Mouse (Mus musculus): ENCODE measurements at regions not wholly inside any gene's neighbourhood (a gene's known extent, or its start where the extent isn't known, plus 50 kb on each side); places are given as distances from the start of the nearest gene placed in this dataset.

- in situ Hi-C loops (cut with MboI; ENCODE audit: low sequenced_read_pairs in 2 of 2, unreplicated experiment in 2 of 2) = no loop called here
- TF ChIP-seq ZNF384 (IDR thresholded peaks at IDR 0.05; ENCODE audit: low read depth, low read length) (no peak), MAFK (IDR thresholded peaks at IDR 0.05; ENCODE audit: insufficient read depth, low read depth, low read length) (no peak), ZC3H11A (IDR thresholded peaks at IDR 0.05; ENCODE audit: borderline replicate concordance, low read depth, low read length) (no peak), HCFC1 (IDR thresholded peaks at IDR 0.05; ENCODE audit: borderline replicate concordance, insufficient read depth, low read length) (no peak), CHD2 (IDR thresholded peaks at IDR 0.05; ENCODE audit: low read depth, low read length) (no peak)
Observed at GRCm38 (mm10) chr7:129742657-129743056, 151.0 kb downstream of the Wdr11 start.

DNA sequence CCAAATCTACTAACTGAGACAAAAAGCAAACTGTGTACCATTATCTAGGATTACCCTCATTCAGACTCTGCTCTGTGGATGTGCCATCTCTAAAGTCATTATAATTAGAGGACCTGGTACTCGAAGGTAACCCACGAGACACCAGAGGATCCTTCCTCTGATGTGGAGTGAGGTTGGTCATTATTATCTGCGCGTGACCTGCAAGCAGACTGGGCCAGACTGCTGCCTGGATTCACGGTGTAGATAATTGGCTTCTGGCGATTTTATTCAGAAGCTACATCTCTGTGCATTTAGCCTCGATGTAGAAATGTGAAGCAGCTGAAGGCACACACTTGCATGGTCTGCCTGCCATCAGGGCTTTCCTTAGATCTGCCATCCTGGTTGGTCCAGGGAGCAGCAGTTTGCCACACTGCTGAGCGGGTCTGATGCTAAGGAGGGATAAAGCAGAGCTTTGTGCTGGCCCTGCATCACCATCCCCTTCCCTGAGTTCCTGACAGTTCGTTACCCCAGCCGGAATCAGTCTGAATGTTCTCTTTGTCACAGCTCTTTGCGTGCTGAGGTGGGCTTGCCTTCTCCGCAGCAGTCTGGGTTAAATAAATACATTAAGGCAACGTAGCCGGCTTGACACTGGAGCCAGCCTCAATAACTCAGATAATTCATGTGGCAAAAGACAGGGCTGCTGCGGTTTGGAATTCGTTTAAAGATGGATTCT lies 152.4 kb downstream of the Wdr11 start:
- Histone ChIP-seq H3K36me3 (ENCODE audit: control insufficient read depth, insufficient read depth, low read length, poor library complexity, severe bottlenecking) (no peaks in the 10 kb centered on the region), H3K9ac (ENCODE audit: insufficient read depth, low read depth, low read length, poor library complexity, severe bottlenecking) (no peak overlapping the region), H3K9me3 (ENCODE audit: control insufficient read depth, insufficient read depth, low read depth, low read length) (no peaks in the 10 kb centered on the region), H3K27ac (ENCODE audit: insufficient read depth, low read depth, low read length, poor library complexity, severe bottlenecking) (peak overlapping the region; percentile 38; the same call in 1 of the 2 replicates), H3K4me3 (ENCODE audit: insufficient read depth in 1 of 2, low read depth in 1 of 2, low read length in 2 of 2, poor library complexity in 1 of 2, severe bottlenecking in 1 of 2) (no peak overlapping the region), H3K4me1 (ENCODE audit: control insufficient read depth in 2 of 2, insufficient read depth in 2 of 2, low read length in 2 of 2, poor library complexity in 1 of 2) (no peaks in the 10 kb centered on the region)
- DNase-seq (ENCODE audit: low read depth, low spot score) = no peak
- in situ Hi-C loops (cut with MboI; ENCODE audit: low sequenced_read_pairs in 2 of 2, unreplicated experiment in 2 of 2) = no loop called here
- TF ChIP-seq ZNF384 (IDR thresholded peaks at IDR 0.05; ENCODE audit: low read depth, low read length) (no peak), MAFK (IDR thresholded peaks at IDR 0.05; ENCODE audit: insufficient read depth, low read depth, low read length) (no peak), HCFC1 (IDR thresholded peaks at IDR 0.05; ENCODE audit: borderline replicate concordance, insufficient read depth, low read length) (no peak)

More at GRCm38 (mm10) chr7:129742657-129743056, 151.0 kb downstream of the Wdr11 start:
- no peaks in the 10 kb centered on the region for H3K4me1 ChIP-seq (ENCODE audit: control insufficient read depth in 2 of 2, insufficient read depth in 2 of 2, low read length in 2 of 2, poor library complexity in 1 of 2)
- no peak overlapping the region for H3K9ac ChIP-seq (ENCODE audit: insufficient read depth, low read depth, low read length, poor library complexity, severe bottlenecking)
- H3K4me3 ChIP-seq (ENCODE audit: insufficient read depth in 1 of 2, low read depth in 1 of 2, low read length in 2 of 2, poor library complexity in 1 of 2, severe bottlenecking in 1 of 2) = no peak overlapping the region
- DNase-seq (ENCODE audit: low read depth, low spot score) = no peak
- no peaks in the 10 kb centered on the region for H3K9me3 ChIP-seq (ENCODE audit: control insufficient read depth, insufficient read depth, low read depth, low read length)
- no peak overlapping the region for H3K27ac ChIP-seq (ENCODE audit: insufficient read depth, low read depth, low read length, poor library complexity, severe bottlenecking)
- H3K36me3 ChIP-seq (ENCODE audit: control insufficient read depth, insufficient read depth, low read length, poor library complexity, severe bottlenecking) = no peaks in the 10 kb centered on the region

- no peak overlapping the region for H3K4me3 ChIP-seq (ENCODE audit: insufficient read depth in 1 of 2, low read depth in 1 of 2, low read length in 2 of 2, poor library complexity in 1 of 2, severe bottlenecking in 1 of 2)
- H3K9ac ChIP-seq (ENCODE audit: insufficient read depth, low read depth, low read length, poor library complexity, severe bottlenecking) = no peak overlapping the region
- H3K4me1 ChIP-seq (ENCODE audit: control insufficient read depth in 2 of 2, insufficient read depth in 2 of 2, low read length in 2 of 2, poor library complexity in 1 of 2) = no peaks in the 10 kb centered on the region
- TF ChIP-seq ZNF384 (IDR thresholded peaks at IDR 0.05; ENCODE audit: low read depth, low read length) = no peak
- no peak for TF ChIP-seq MAFK (IDR thresholded peaks at IDR 0.05; ENCODE audit: insufficient read depth, low read depth, low read length)
- no peak for TF ChIP-seq HCFC1 (IDR thresholded peaks at IDR 0.05; ENCODE audit: borderline replicate concordance, insufficient read depth, low read length)
- TF ChIP-seq ZC3H11A (IDR thresholded peaks at IDR 0.05; ENCODE audit: borderline replicate concordance, low read depth, low read length) = no peak
- no peak for TF ChIP-seq CHD2 (IDR thresholded peaks at IDR 0.05; ENCODE audit: low read depth, low read length)
- no peaks in the 10 kb centered on the region for H3K9me3 ChIP-seq (ENCODE audit: control insufficient read depth, insufficient read depth, low read depth, low read length)
- DNase-seq (ENCODE audit: low read depth, low spot score) = no peak
- no peaks in the 10 kb centered on the region for H3K36me3 ChIP-seq (ENCODE audit: control insufficient read depth, insufficient read depth, low read length, poor library complexity, severe bottlenecking)
- in situ Hi-C loops (cut with MboI; ENCODE audit: low sequenced_read_pairs in 2 of 2, unreplicated experiment in 2 of 2) = no loop called here
- H3K27ac ChIP-seq (ENCODE audit: insufficient read depth, low read depth, low read length, poor library complexity, severe bottlenecking) = no peak overlapping the region
Observed at GRCm38 (mm10) chr7:129746639-129747038, 155.0 kb downstream of the Wdr11 start.

- Histone ChIP-seq H3K36me3 (ENCODE audit: control insufficient read depth, insufficient read depth, low read length, poor library complexity, severe bottlenecking) (no peaks in the 10 kb centered on the region), H3K27ac (ENCODE audit: insufficient read depth, low read depth, low read length, poor library complexity, severe bottlenecking) (no peak overlapping the region), H3K9ac (ENCODE audit: insufficient read depth, low read depth, low read length, poor library complexity, severe bottlenecking) (no peak overlapping the region), H3K4me3 (ENCODE audit: insufficient read depth in 1 of 2, low read depth in 1 of 2, low read length in 2 of 2, poor library complexity in 1 of 2, severe bottlenecking in 1 of 2) (no peak overlapping the region), H3K9me3 (ENCODE audit: control insufficient read depth, insufficient read depth, low read depth, low read length) (no peaks in the 10 kb centered on the region), H3K4me1 (ENCODE audit: control insufficient read depth in 2 of 2, insufficient read depth in 2 of 2, low read length in 2 of 2, poor library complexity in 1 of 2) (no peaks in the 10 kb centered on the region)
- no peak for TF ChIP-seq ZNF384 (IDR thresholded peaks at IDR 0.05; ENCODE audit: low read depth, low read length)
- no peak for DNase-seq (ENCODE audit: low read depth, low spot score)
- in situ Hi-C loops (cut with MboI; ENCODE audit: low sequenced_read_pairs in 2 of 2, unreplicated experiment in 2 of 2) = no loop called here
Observed at GRCm38 (mm10) chr7:129750936-129751335, 159.3 kb downstream of the Wdr11 start.

GRCm38 (mm10) chr7:129754737-129755136 lies 163.1 kb downstream of the Wdr11 start:
- no peak overlapping the region for H3K9ac ChIP-seq (ENCODE audit: insufficient read depth, low read depth, low read length, poor library complexity, severe bottlenecking)
- no peak for DNase-seq (ENCODE audit: low read depth, low spot score)
- H3K4me1 ChIP-seq (ENCODE audit: control insufficient read depth in 2 of 2, insufficient read depth in 2 of 2, low read length in 2 of 2, poor library complexity in 1 of 2) = no peaks in the 10 kb centered on the region
- no peak overlapping the region for H3K4me3 ChIP-seq (ENCODE audit: insufficient read depth in 1 of 2, low read depth in 1 of 2, low read length in 2 of 2, poor library complexity in 1 of 2, severe bottlenecking in 1 of 2)
- H3K27ac ChIP-seq (ENCODE audit: insufficient read depth, low read depth, low read length, poor library complexity, severe bottlenecking) = no peak overlapping the region
- TF ChIP-seq ZC3H11A (IDR thresholded peaks at IDR 0.05; ENCODE audit: borderline replicate concordance, low read depth, low read length) = no peak
- in situ Hi-C loops (cut with MboI; ENCODE audit: low sequenced_read_pairs in 2 of 2, unreplicated experiment in 2 of 2) = no loop called here
- H3K9me3 ChIP-seq (ENCODE audit: control insufficient read depth, insufficient read depth, low read depth, low read length) = no peaks in the 10 kb centered on the region
- no peaks in the 10 kb centered on the region for H3K36me3 ChIP-seq (ENCODE audit: control insufficient read depth, insufficient read depth, low read length, poor library complexity, severe bottlenecking)

Measured in ES-E14 (cell line).